In genomic region chr5:41844147-41844529, GRCm38 (mm10) we compare ENCODE assay signal across 7 mouse cellular contexts. TPM values are rescaled to one million over a fixed set of nuclear protein-coding genes. Genes with fewer than 3 reads are reported as not detected.
DNase-seq lines count a peak whose midpoint lies in the region; ATAC-seq lines count a peak whose summit lies in the region.

TSS of gene Bod1l (minus strand) at chr5:41844315.

- H3K9ac ChIP-seq in embryonic facial prominence, embryonic 12.5 days = peak within 1 kb of the TSS; percentile 92
- H3K9ac ChIP-seq in limb, embryonic 11.5 days (ENCODE audit: low read length) = peak within 1 kb of the TSS; percentile 94
- H3K9ac ChIP-seq in midbrain, embryonic 14.5 days (replicated peaks; ENCODE audit: low read length) = peak within 1 kb of the TSS; percentile 89

- peak within 1 kb of the TSS; percentile 76 for H3K27ac ChIP-seq in embryonic facial prominence, embryonic 12.5 days
- peak within 1 kb of the TSS; percentile 33; the same call in 1 of the 2 replicates for H3K27ac ChIP-seq in limb, embryonic 11.5 days (replicated peaks; ENCODE audit: low read depth, low read length)
- peak within 1 kb of the TSS; percentile 74 for H3K27ac ChIP-seq in midbrain, embryonic 14.5 days (replicated peaks; ENCODE audit: low read depth, low read length)

- under 1% methylated on average over 38 of the region's 38 CpGs for WGBS in embryonic facial prominence, embryonic 12.5 days
- 0% methylated on average over 33 of the region's 38 CpGs for whole genome bisulfite sequencing in limb, embryonic 11.5 days
- under 1% methylated on average over 38 of the region's 38 CpGs for WGBS in midbrain, embryonic 14.5 days

- ATAC-seq in embryonic facial prominence, embryonic 12.5 days (ENCODE audit: insufficient number of reproducible peaks, insufficient read depth, low FRiP score, low TSS enrichment) = peak; percentile 92
- peak; percentile 91 for ATAC-seq in limb, embryonic 11.5 days (ENCODE audit: insufficient number of reproducible peaks, low FRiP score, low TSS enrichment, low read depth)
- peak; percentile 93 for ATAC-seq in midbrain, embryonic 14.5 days (ENCODE audit: low FRiP score, low TSS enrichment)

- peak within 1 kb of the TSS; percentile 83 for H3K4me2 ChIP-seq in embryonic facial prominence, embryonic 12.5 days (replicated peaks)
- peak within 1 kb of the TSS; percentile 69 for H3K4me2 ChIP-seq in limb, embryonic 11.5 days (ENCODE audit: low read depth, severe bottlenecking)
- H3K4me2 ChIP-seq in midbrain, embryonic 14.5 days (ENCODE audit: low read length) = peak within 1 kb of the TSS; percentile 87

- H3K4me1 ChIP-seq in embryonic facial prominence, embryonic 12.5 days = peaks cover 11% of the 10 kb centered on the region
- H3K4me1 ChIP-seq in limb, embryonic 11.5 days (ENCODE audit: control insufficient read depth, insufficient read depth, low read length) = peaks cover 7% of the 10 kb centered on the region; the same call in 1 of the 2 replicates
- peaks cover 8% of the 10 kb centered on the region for H3K4me1 ChIP-seq in midbrain, embryonic 14.5 days (ENCODE audit: control insufficient read depth, insufficient read depth, low read length)

- no peaks in the 10 kb centered on the region for H3K36me3 ChIP-seq in embryonic facial prominence, embryonic 12.5 days
- H3K36me3 ChIP-seq in limb, embryonic 11.5 days (ENCODE audit: control insufficient read depth, insufficient read depth, low read length) = no peaks in the 10 kb centered on the region
- peaks cover 3% of the 10 kb centered on the region; the same call in 1 of the 2 replicates for H3K36me3 ChIP-seq in midbrain, embryonic 14.5 days (ENCODE audit: control insufficient read depth, insufficient read depth, low read length)

- H3K9me3 ChIP-seq in embryonic facial prominence, embryonic 12.5 days = no peaks in the 10 kb centered on the region
- no peaks in the 10 kb centered on the region for H3K9me3 ChIP-seq in limb, embryonic 11.5 days (ENCODE audit: control insufficient read depth, low read length)
- H3K9me3 ChIP-seq in midbrain, embryonic 14.5 days (ENCODE audit: control insufficient read depth, low read length) = no peaks in the 10 kb centered on the region

- peak within 1 kb of the TSS; percentile 95 for H3K4me3 ChIP-seq in embryonic facial prominence, embryonic 12.5 days
- peak within 1 kb of the TSS; percentile 95 for H3K4me3 ChIP-seq in limb, embryonic 11.5 days (ENCODE audit: low read depth, low read length)
- H3K4me3 ChIP-seq in midbrain, embryonic 14.5 days (replicated peaks; ENCODE audit: low read depth, low read length) = peak within 1 kb of the TSS; percentile 99

- DNase-seq in adrenal gland, postnatal 25 days = peak; percentile 96
- DNase-seq in heart, adult 11 months = peak; percentile 100
- DNase-seq in kidney, adult 18-20 months = peak; percentile 98
- peak; percentile 96 for DNase-seq in limb, embryonic 11.5 days (ENCODE audit: low spot score)
- DNase-seq in midbrain, embryonic 14.5 days = peak; percentile 97
- DNase-seq in spleen, adult 18-20 months = peak; percentile 91 to 95

- no peaks in the 10 kb centered on the region for H3K27me3 ChIP-seq in embryonic facial prominence, embryonic 12.5 days
- H3K27me3 ChIP-seq in limb, embryonic 11.5 days (ENCODE audit: control insufficient read depth, insufficient read depth, low read length) = no peaks in the 10 kb centered on the region
- H3K27me3 ChIP-seq in midbrain, embryonic 14.5 days (ENCODE audit: control insufficient read depth, insufficient read depth, low read length) = no peaks in the 10 kb centered on the region

RNA-seq across cellular contexts. Expression of gene Bod1l, which starts in this region (rescaled TPM):
- 42.9 and 43.3 TPM in 2 replicates for total RNA-seq in adrenal gland, postnatal 25 days (2021)
- 28.9 and 30.9 TPM in 2 replicates for polyA plus RNA-seq in embryonic facial prominence, embryonic 12.5 days (2016; fragmentation: Nextera tagmentation; extraction: Ambion mirVana)
- polyA plus RNA-seq in limb, embryonic 11.5 days (2014; fragmentation: Nextera tagmentation; extraction: Ambion mirVana) = 24.2 and 26.4 TPM in 2 replicates
- polyA plus RNA-seq in midbrain, embryonic 14.5 days (2014; fragmentation: Nextera tagmentation; extraction: Ambion mirVana) = 29.8 and 32.4 TPM in 2 replicates

Comparison
In these comparisons a context has a peak if more than half of its experiments do, and no peak if none do; other contexts are left out.
1. Peak in every context shown above with its lines: DNase-seq, ATAC-seq, H3K4me3 ChIP-seq and H3K27ac ChIP-seq.